In genomic region chr11:51664747-51665146, GRCm38 (mm10) we compare ENCODE assay signal across 1 mouse cellular context. TPM values are rescaled to one million over a fixed set of nuclear protein-coding genes. Genes with fewer than 3 reads are reported as not detected.
"Had no signal": no experiment of that assay in that cellular context is flagged by ENCODE, and none has a peak within 500 bp of the region (broad histone marks: within the 10 kb centered on the region; RNA-seq: fewer than 3 reads in every experiment).

No protein-coding gene starts in this region.

RNA-seq across cellular contexts. Expression of gene D930048N14Rik, which starts 14.0 kb away (rescaled TPM):
- polyA plus RNA-seq: erythroblast, embryonic 14.5 days had no signal
